Mouse (Mus musculus): ENCODE results near the gene Acan. TPM values are rescaled to one million over a fixed set of nuclear protein-coding genes. Genes with fewer than 3 reads are reported as not detected.
A peak's percentile ranks its signal among the peaks of the same experiment; 100 is the strongest.

Acan gene
- polyA plus RNA-seq (2015; fragmentation: Nextera tagmentation; extraction: Ambion mirVana), result 0.23 and 0.31 TPM in 2 replicates

GRCm38 (mm10) chr7:79053383-79053889, at the start of gene Acan:
Acan (plus strand) TSS chr7:79053483.
- peak within 1 kb of the TSS; percentile 90 for H3K4me2 ChIP-seq (replicated peaks; ENCODE audit: low read depth, low read length)
- H3K4me1 ChIP-seq (ENCODE audit: insufficient read depth, low read length), result peaks cover 8% of the 10 kb centered on the region; the same call in 1 of the 2 replicates
- no peaks in the 10 kb centered on the region for H3K9me3 ChIP-seq (ENCODE audit: low read length)
- H3K27me3 ChIP-seq (ENCODE audit: insufficient read depth, low read length), result peaks cover 72% of the 10 kb centered on the region
- H3K9ac ChIP-seq (replicated peaks; ENCODE audit: low read length), result no peak within 1 kb of the TSS; the same call in 1 of the 2 replicates
- H3K4me3 ChIP-seq (ENCODE audit: low read length), result peak within 1 kb of the TSS; percentile 46
- ATAC-seq (ENCODE audit: low FRiP score, low TSS enrichment), result peak; percentile 35; the same call in 1 of the 2 replicates
- no peaks in the 10 kb centered on the region for H3K36me3 ChIP-seq (ENCODE audit: insufficient read depth, low read length)
- WGBS, result under 1% methylated on average over 21 of the region's 23 CpGs
- H3K27ac ChIP-seq (ENCODE audit: low read length), result no peak within 1 kb of the TSS

GRCm38 (mm10) chr7:79021293-79021905, 31.9 kb upstream of the Acan start:
- WGBS, result 77% methylated on average over 9 of the region's 9 CpGs
- Histone ChIP-seq H3K4me1 (ENCODE audit: insufficient read depth, low read length) (no peaks in the 10 kb centered on the region), H3K4me3 (ENCODE audit: low read length) (no peak overlapping the region), H3K27ac (ENCODE audit: low read length) (no peak overlapping the region), H3K36me3 (ENCODE audit: insufficient read depth, low read length) (no peaks in the 10 kb centered on the region), H3K4me2 (replicated peaks; ENCODE audit: low read depth, low read length) (no peak overlapping the region), H3K9ac (replicated peaks; ENCODE audit: low read length) (no peak overlapping the region), H3K27me3 (ENCODE audit: insufficient read depth, low read length) (no peaks in the 10 kb centered on the region), H3K9me3 (ENCODE audit: low read length) (no peaks in the 10 kb centered on the region)
- no peak for ATAC-seq (ENCODE audit: low FRiP score, low TSS enrichment)

- Histone ChIP-seq H3K4me1 (ENCODE audit: insufficient read depth, low read length) (no peaks in the 10 kb centered on the region), H3K4me3 (ENCODE audit: low read length) (no peak overlapping the region), H3K4me2 (replicated peaks; ENCODE audit: low read depth, low read length) (no peak overlapping the region), H3K9me3 (ENCODE audit: low read length) (no peaks in the 10 kb centered on the region), H3K27ac (ENCODE audit: low read length) (no peak overlapping the region), H3K9ac (replicated peaks; ENCODE audit: low read length) (no peak overlapping the region), H3K36me3 (ENCODE audit: insufficient read depth, low read length) (no peaks in the 10 kb centered on the region), H3K27me3 (ENCODE audit: insufficient read depth, low read length) (no peaks in the 10 kb centered on the region)
- WGBS, result 82% methylated on average over 3 of the region's 3 CpGs
- ATAC-seq (ENCODE audit: low FRiP score, low TSS enrichment), result no peak
These were observed 24.1 kb upstream of the Acan start for GRCm38 (mm10) chr7:79029138-79029537.

- ATAC-seq (ENCODE audit: low FRiP score, low TSS enrichment), result no peak
- H3K9me3 ChIP-seq (ENCODE audit: low read length), result no peaks in the 10 kb centered on the region
- WGBS, result 76% methylated on average over 2 of the region's 2 CpGs
These were observed 19.5 kb upstream of the Acan start for GRCm38 (mm10) chr7:79033745-79034144.

GRCm38 (mm10) chr7:79034521-79034920, 18.8 kb upstream of the Acan start:
- H3K36me3 ChIP-seq (ENCODE audit: insufficient read depth, low read length), result no peaks in the 10 kb centered on the region
- no peaks in the 10 kb centered on the region for H3K4me1 ChIP-seq (ENCODE audit: insufficient read depth, low read length)
- ATAC-seq (ENCODE audit: low FRiP score, low TSS enrichment), result no peak
- no peaks in the 10 kb centered on the region for H3K27me3 ChIP-seq (ENCODE audit: insufficient read depth, low read length)
- WGBS, result 95% methylated on average over 2 of the region's 2 CpGs
- no peaks in the 10 kb centered on the region for H3K9me3 ChIP-seq (ENCODE audit: low read length)
- H3K4me2 ChIP-seq (replicated peaks; ENCODE audit: low read depth, low read length), result no peak overlapping the region
- H3K4me3 ChIP-seq (ENCODE audit: low read length), result no peak overlapping the region
- no peak overlapping the region for H3K27ac ChIP-seq (ENCODE audit: low read length)
- H3K9ac ChIP-seq (replicated peaks; ENCODE audit: low read length), result no peak overlapping the region

More at GRCm38 (mm10) chr7:79033745-79034144, 19.5 kb upstream of the Acan start:
- no peak overlapping the region for H3K4me3 ChIP-seq (ENCODE audit: low read length)
- no peaks in the 10 kb centered on the region for H3K36me3 ChIP-seq (ENCODE audit: insufficient read depth, low read length)
- H3K9ac ChIP-seq (replicated peaks; ENCODE audit: low read length), result no peak overlapping the region
- no peak overlapping the region for H3K27ac ChIP-seq (ENCODE audit: low read length)
- H3K4me2 ChIP-seq (replicated peaks; ENCODE audit: low read depth, low read length), result no peak overlapping the region
- H3K27me3 ChIP-seq (ENCODE audit: insufficient read depth, low read length), result no peaks in the 10 kb centered on the region
- H3K4me1 ChIP-seq (ENCODE audit: insufficient read depth, low read length), result no peaks in the 10 kb centered on the region

GRCm38 (mm10) chr7:79052081-79052480, 1.2 kb upstream of the Acan start:
- ATAC-seq (ENCODE audit: low FRiP score, low TSS enrichment), result no peak
- Histone ChIP-seq H3K4me1 (ENCODE audit: insufficient read depth, low read length) (peaks cover 8% of the 10 kb centered on the region; the same call in 1 of the 2 replicates), H3K27me3 (ENCODE audit: insufficient read depth, low read length) (peaks cover 70% of the 10 kb centered on the region), H3K4me2 (replicated peaks; ENCODE audit: low read depth, low read length) (no peak overlapping the region), H3K36me3 (ENCODE audit: insufficient read depth, low read length) (no peaks in the 10 kb centered on the region), H3K4me3 (ENCODE audit: low read length) (no peak overlapping the region), H3K9ac (replicated peaks; ENCODE audit: low read length) (no peak overlapping the region), H3K9me3 (ENCODE audit: low read length) (no peaks in the 10 kb centered on the region), H3K27ac (ENCODE audit: low read length) (no peak overlapping the region)
- WGBS, result 26% methylated on average over 5 of the region's 5 CpGs

- peaks cover 72% of the 10 kb centered on the region for H3K27me3 ChIP-seq (ENCODE audit: insufficient read depth, low read length)
These were observed 531 bp upstream of the Acan start for GRCm38 (mm10) chr7:79052521-79053382.

GRCm38 (mm10) chr7:79054111-79054510, 828 bp downstream of the Acan start:
- no peak overlapping the region for H3K9ac ChIP-seq (replicated peaks; ENCODE audit: low read length)
- no peaks in the 10 kb centered on the region for H3K36me3 ChIP-seq (ENCODE audit: insufficient read depth, low read length)
- peaks cover 8% of the 10 kb centered on the region; the same call in 1 of the 2 replicates for H3K4me1 ChIP-seq (ENCODE audit: insufficient read depth, low read length)
- no peak overlapping the region for H3K4me2 ChIP-seq (replicated peaks; ENCODE audit: low read depth, low read length)
- no peak for ATAC-seq (ENCODE audit: low FRiP score, low TSS enrichment)
- no peak overlapping the region for H3K4me3 ChIP-seq (ENCODE audit: low read length)
- H3K9me3 ChIP-seq (ENCODE audit: low read length), result no peaks in the 10 kb centered on the region
- peaks cover 72% of the 10 kb centered on the region for H3K27me3 ChIP-seq (ENCODE audit: insufficient read depth, low read length)
- WGBS, result 10% methylated on average over 13 of the region's 13 CpGs
- no peak overlapping the region for H3K27ac ChIP-seq (ENCODE audit: low read length)

More at GRCm38 (mm10) chr7:79052521-79053382, 531 bp upstream of the Acan start:
- peak; percentile 63; the same call in 1 of the 2 replicates for ATAC-seq (ENCODE audit: low FRiP score, low TSS enrichment)
- Histone ChIP-seq H3K36me3 (ENCODE audit: insufficient read depth, low read length) (no peaks in the 10 kb centered on the region), H3K9me3 (ENCODE audit: low read length) (no peaks in the 10 kb centered on the region), H3K9ac (replicated peaks; ENCODE audit: low read length) (no peak overlapping the region; the same call in 1 of the 2 replicates), H3K4me3 (ENCODE audit: low read length) (peak overlapping the region; percentile 46), H3K4me1 (ENCODE audit: insufficient read depth, low read length) (peaks cover 8% of the 10 kb centered on the region; the same call in 1 of the 2 replicates), H3K4me2 (replicated peaks; ENCODE audit: low read depth, low read length) (peak overlapping the region; percentile 90), H3K27ac (ENCODE audit: low read length) (no peak overlapping the region)
- WGBS, result 1% methylated on average over 46 of the region's 66 CpGs

- Histone ChIP-seq H3K4me3 (ENCODE audit: low read length) (no peak overlapping the region), H3K9ac (replicated peaks; ENCODE audit: low read length) (no peak overlapping the region), H3K27me3 (ENCODE audit: insufficient read depth, low read length) (peaks cover 33% of the 10 kb centered on the region), H3K4me2 (replicated peaks; ENCODE audit: low read depth, low read length) (no peak overlapping the region), H3K36me3 (ENCODE audit: insufficient read depth, low read length) (no peaks in the 10 kb centered on the region), H3K4me1 (ENCODE audit: insufficient read depth, low read length) (0 out of 2 replicates have a peak, but pooled peaks cover under 1% of the 10 kb centered on the region), H3K9me3 (ENCODE audit: low read length) (no peaks in the 10 kb centered on the region), H3K27ac (ENCODE audit: low read length) (no peak overlapping the region)
- 33% methylated on average over 2 of the region's 2 CpGs for WGBS
- no peak for ATAC-seq (ENCODE audit: low FRiP score, low TSS enrichment)
These were observed 5.3 kb downstream of the Acan start for GRCm38 (mm10) chr7:79058546-79058945.
